Mouse (Mus musculus): Measurements from ENCODE around the gene Hoxb5.

DNA sequence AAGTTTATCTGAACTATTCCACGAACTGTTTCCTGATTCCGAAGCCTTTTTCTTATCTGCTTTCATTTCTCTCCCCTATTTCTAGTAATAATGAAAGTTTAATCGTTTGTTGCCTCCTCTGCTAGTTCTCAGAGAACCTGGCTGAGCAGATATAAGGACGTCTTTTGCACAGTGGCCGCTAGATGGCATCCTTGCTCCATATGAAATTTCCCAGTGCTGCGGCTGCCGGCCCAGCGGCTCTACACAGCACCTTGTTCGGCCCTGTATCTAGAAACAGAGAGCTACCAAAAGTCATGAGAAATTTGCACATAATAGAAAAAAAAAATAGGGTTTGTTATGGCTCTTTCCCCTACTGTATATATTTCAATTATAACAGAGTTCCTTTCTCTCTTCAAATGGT, 24.4 kb upstream of the Hoxb5 start:
- TF ChIP-seq CTCF (IDR thresholded peaks at IDR 0.05; ENCODE audit: low read depth, low read length) (peak; percentile 40), TAL1 (conservative IDR thresholded peaks at IDR 0.05; ENCODE audit: low read depth, low read length) (no peak)
